Mouse (Mus musculus) ES-E14 (cell line): ENCODE results near the gene Akt1. TPM values are rescaled to one million over a fixed set of nuclear protein-coding genes. Genes with fewer than 3 reads are reported as not detected.

Experiments used
- DNase-seq: peaks from one replicate; pipeline ENCODE4 v3.0.0-alpha.2; 2013; ENCODE audit warnings: low read depth, low spot score
- H3K27ac ChIP-seq: 2 replicates; pipeline ENCODE4 v1.5.1; 2012; ENCODE audit warnings: low read depth, mild to moderate bottlenecking, low read length, moderate library complexity, mixed read lengths; ENCODE audit not compliant: poor library complexity, insufficient read depth, severe bottlenecking
- H3K36me3 ChIP-seq: 2 replicates; pipeline ENCODE4 v1.6.1; 2012; ENCODE audit warnings: mild to moderate bottlenecking, low read length, moderate library complexity, mixed read lengths; ENCODE audit not compliant: control insufficient read depth, poor library complexity, insufficient read depth, severe bottlenecking
- H3K4me1 ChIP-seq, 2 experiments: fragments of 150-350 bp in 1 of 2; sonication (generic) in 1 of 2; 2 replicates each; pipeline ENCODE4 v1.6.1; 2012; ENCODE audit warnings: low read length in 2 of 2, mild to moderate bottlenecking in 1 of 2, mixed read lengths in 1 of 2; ENCODE audit not compliant: control insufficient read depth in 2 of 2, insufficient read depth in 2 of 2, poor library complexity in 1 of 2
- H3K4me3 ChIP-seq, 2 experiments: fragments of 150-350 bp in 1 of 2; sonication (generic) in 1 of 2; 2 replicates each; pipeline ENCODE4 v1.5.1; 2012; ENCODE audit warnings: low read length in 2 of 2, low read depth in 1 of 2, mild to moderate bottlenecking in 1 of 2, mixed read lengths in 1 of 2; ENCODE audit not compliant: insufficient read depth in 1 of 2, poor library complexity in 1 of 2, severe bottlenecking in 1 of 2
- H3K9ac ChIP-seq: 2 replicates; pipeline ENCODE4 v1.6.1; 2012; ENCODE audit warnings: low read depth, mild to moderate bottlenecking, low read length, mixed read lengths; ENCODE audit not compliant: poor library complexity, insufficient read depth, severe bottlenecking
- H3K9me3 ChIP-seq: fragments of 150-350 bp; sonication (generic); 2 replicates; pipeline ENCODE4 v1.6.1; 2012; ENCODE audit warnings: low read depth, mild to moderate bottlenecking, low read length; ENCODE audit not compliant: control insufficient read depth, insufficient read depth
- CHD2 ChIP-seq: IDR thresholded peaks from 2 replicates; pipeline ENCODE4 v1.6.1; 2014; ENCODE audit warnings: mild to moderate bottlenecking, low read depth, low read length, inconsistent platforms
- HCFC1 ChIP-seq: IDR thresholded peaks from 2 replicates; pipeline ENCODE4 v1.6.1; 2012; ENCODE audit warnings: low read length, inconsistent platforms, borderline replicate concordance; ENCODE audit not compliant: insufficient read depth
- MAFK ChIP-seq: IDR thresholded peaks from 2 replicates; pipeline ENCODE4 v1.6.1; 2014; ENCODE audit warnings: mild to moderate bottlenecking, low read depth, low read length, inconsistent platforms; ENCODE audit not compliant: insufficient read depth
- ZC3H11A ChIP-seq: IDR thresholded peaks from 2 replicates; pipeline ENCODE4 v1.6.1; 2012; ENCODE audit warnings: low read depth, mild to moderate bottlenecking, inconsistent platforms, low read length, borderline replicate concordance
- ZNF384 ChIP-seq: IDR thresholded peaks from 2 replicates; pipeline ENCODE4 v1.6.1; 2012; ENCODE audit warnings: low read depth, low read length, inconsistent platforms
- in situ Hi-C, 2 experiments: fragments of 600-800 bp; cut with MboI; formaldehyde crosslinking; loops; one replicate each; pipeline ENCODE4 v1.15.1; 2025; ENCODE audit warnings: low sequenced_read_pairs in 2 of 2, inconsistent platforms in 1 of 2; ENCODE audit not compliant: unreplicated experiment in 2 of 2
- total RNA-seq: library from RNA; depleted of rRNA; stranded (reverse); fragments of 300-350 nt; gene quantifications from 2 replicates; pipeline ENCODE4 v1.2.3, GENCODE M21; 2012

The Akt1 gene
- total RNA-seq, 1 experiment, result 58.9 TPM

DNA sequence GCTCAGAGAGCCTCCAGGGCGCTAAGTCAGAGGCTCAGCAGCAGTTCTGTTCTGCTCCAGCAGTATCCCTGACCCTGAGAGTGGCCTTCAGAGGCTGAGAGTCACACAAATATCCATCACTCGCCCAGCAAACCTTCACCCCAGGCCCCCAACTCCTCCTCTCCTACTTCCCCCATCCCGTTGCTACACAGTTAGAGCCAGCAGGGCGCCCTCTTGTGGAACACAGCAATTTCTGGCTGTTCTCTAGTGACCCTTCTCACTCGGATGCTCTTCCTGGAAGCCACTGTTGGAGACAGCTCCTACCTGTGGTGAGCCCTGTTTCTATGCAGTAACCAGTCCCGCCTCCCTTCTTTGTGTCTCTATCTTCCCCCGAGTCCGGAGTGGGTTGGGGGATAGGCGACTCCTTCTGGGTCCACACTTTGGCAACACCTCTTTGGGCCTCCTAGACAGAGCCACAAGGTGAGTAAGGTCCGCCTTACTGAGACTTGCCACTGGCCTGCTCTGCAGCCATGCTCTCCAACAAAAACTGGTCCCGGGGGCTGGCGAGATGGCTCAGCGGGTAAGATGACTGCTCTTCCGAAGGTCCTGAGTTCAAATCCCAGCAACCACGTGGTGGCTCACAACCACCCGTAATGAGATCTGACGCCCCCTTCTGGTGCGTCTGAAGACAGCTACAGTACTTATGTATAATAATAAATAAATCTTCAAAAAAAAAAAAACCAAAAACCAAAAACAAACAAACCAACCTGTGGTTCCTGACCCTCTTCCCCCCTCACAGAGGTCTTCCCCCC, 756 bp upstream of the Akt1 start:
- DNase-seq, result peak; percentile 89
- no peak; the same call in 1 of the 2 replicates for TF ChIP-seq HCFC1
- H3K9me3 ChIP-seq, result no peaks in the 10 kb centered on the region
- peak overlapping the region; percentile 42; the same call in 1 of the 2 replicates for H3K9ac ChIP-seq
- H3K4me3 ChIP-seq, result peak overlapping the region; percentile 3 to 73; a peak in 3 of 4 replicates
- H3K4me1 ChIP-seq, result peaks cover 0 to 24% of the 10 kb centered on the region in 2 experiments; a peak in 2 of 4 replicates
- H3K36me3 ChIP-seq, result no peaks in the 10 kb centered on the region
- H3K27ac ChIP-seq, result no peak overlapping the region
- in situ Hi-C loops, result no loop called here

DNA sequence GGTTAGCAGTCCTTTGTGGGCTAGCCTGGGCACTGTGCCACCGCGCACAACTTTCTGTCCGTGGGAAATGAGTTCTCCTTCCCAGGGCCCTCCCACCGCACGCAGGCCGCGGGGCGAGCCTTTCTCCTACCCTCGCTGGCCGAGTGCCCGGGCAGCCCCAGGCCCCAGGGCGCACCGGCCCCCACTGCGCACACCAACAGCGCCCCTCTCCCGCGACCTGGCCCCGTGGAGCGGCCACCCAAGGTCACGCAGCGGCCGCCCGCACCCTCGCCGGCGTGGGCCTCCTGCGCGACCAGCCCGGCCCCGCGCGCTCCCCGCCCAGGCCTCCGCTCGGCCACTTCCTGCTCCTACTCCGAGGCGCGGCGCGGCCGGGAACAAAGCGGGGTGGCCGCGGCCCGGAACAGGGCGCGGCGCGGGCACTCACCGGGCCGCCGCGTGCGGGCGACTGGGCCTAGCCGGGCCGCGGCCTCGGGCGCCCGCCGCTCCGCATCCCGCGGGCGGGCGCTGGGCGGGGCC, 1.1 kb downstream of the Akt1 start:
- Histone ChIP-seq H3K4me1 (peaks cover 0 to 22% of the 10 kb centered on the region in 2 experiments; a peak in 2 of 4 replicates), H3K36me3 (peaks cover 13% of the 10 kb centered on the region; the same call in 1 of the 2 replicates)

DNA sequence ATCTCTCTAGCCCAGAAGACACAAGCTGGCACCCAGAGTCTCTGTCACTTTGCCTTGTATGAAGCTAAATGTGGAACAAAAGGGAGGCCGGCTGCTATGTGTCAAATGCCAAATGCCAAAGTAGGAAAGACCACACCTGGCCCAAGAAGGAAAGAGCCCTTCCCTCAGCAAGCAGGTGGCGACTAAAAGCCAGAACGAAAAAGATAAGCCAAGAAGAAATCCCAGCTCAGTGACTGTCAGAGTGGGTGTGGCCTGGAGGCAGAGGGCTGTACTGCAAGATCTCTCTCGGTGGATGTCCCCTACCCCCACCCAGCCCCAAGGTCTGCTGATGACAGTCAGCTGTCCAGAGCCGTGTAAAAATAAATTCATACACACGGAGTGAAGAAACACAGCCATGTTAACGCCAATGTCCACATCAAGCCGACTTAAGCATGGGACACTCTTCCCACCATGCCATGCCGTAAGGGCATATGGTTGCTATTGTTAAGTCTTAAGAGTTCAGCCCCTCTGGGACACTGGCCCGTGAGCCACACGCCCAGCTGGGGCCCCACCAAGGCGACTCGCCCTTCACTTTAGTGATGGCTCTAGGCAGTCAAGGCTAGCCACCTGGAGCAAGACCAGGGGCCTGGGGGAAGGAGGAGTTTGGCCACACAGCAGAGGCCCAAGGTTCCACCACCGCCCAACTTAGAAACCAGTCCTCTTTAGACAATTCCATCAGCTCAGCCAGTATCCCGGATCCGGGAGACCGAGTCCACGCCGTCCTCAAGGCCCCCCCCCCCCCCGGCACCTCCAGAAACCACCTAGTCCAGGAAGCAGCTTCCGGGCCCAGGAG, 1.7 kb downstream of the Akt1 start:
- H3K4me1 ChIP-seq, result peaks cover 0 to 22% of the 10 kb centered on the region in 2 experiments; a peak in 2 of 4 replicates

More for the DNA sequence above, 1.1 kb downstream of the Akt1 start:
- Histone ChIP-seq H3K4me3 (peak overlapping the region; percentile 72 to 76), H3K27ac (no peak overlapping the region), H3K9me3 (no peaks in the 10 kb centered on the region), H3K9ac (peak overlapping the region; percentile 76)
- DNase-seq, result no peak
- in situ Hi-C loops, result no loop called here
- TF ChIP-seq CHD2 (no peak), HCFC1 (no peak)

DNA sequence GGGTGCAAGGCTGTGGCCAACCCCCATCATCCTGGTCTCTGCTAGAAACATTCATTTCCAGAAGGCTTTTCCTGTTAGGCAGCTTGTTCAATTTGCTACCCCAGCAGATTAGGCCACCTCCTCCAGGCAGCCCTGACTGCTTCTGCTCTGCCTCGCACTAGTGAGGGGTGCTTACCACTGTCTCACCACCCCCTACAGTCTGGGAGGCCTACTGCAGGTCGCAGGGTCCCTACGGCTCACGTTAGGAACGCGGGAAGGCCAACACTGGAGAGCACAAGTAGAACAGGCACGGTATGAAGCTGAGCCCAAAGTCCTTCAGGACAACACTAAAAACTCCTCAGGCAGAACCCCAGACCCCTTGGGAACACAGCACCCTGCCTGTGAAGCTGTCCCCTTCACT, 2.8 kb downstream of the Akt1 start:
- DNase-seq, result no peak
- Histone ChIP-seq H3K27ac (no peak overlapping the region), H3K4me1 (peaks cover 0 to 18% of the 10 kb centered on the region in 2 experiments; a peak in 2 of 4 replicates)

More for the DNA sequence above, 1.7 kb downstream of the Akt1 start:
- no peaks in the 10 kb centered on the region for H3K9me3 ChIP-seq
- no peak for DNase-seq
- in situ Hi-C loops, result no loop called here
- peak overlapping the region; percentile 76 for H3K9ac ChIP-seq
- no peak overlapping the region for H3K27ac ChIP-seq
- H3K4me3 ChIP-seq, result peak overlapping the region; percentile 72 to 76
- H3K36me3 ChIP-seq, result peaks cover 19% of the 10 kb centered on the region; the same call in 1 of the 2 replicates
- TF ChIP-seq HCFC1 (no peak), ZNF384 (no peak), MAFK (no peak), CHD2 (no peak), ZC3H11A (no peak)

More for the DNA sequence above, 2.8 kb downstream of the Akt1 start:
- TF ChIP-seq CHD2 (no peak), ZC3H11A (no peak), ZNF384 (no peak), HCFC1 (no peak), MAFK (no peak)
- Histone ChIP-seq H3K9ac (peak overlapping the region; percentile 6; the same call in 1 of the 2 replicates), H3K9me3 (no peaks in the 10 kb centered on the region), H3K36me3 (peaks cover 19% of the 10 kb centered on the region; the same call in 1 of the 2 replicates), H3K4me3 (0 out of 4 replicates have a peak overlapping the region, but pooled peaks of 1 of the 2 experiments have one; percentile 10)
- in situ Hi-C loops, result no loop called here
